Mouse (Mus musculus): ENCODE results near the gene Creg1.

Gene Creg1

DNA sequence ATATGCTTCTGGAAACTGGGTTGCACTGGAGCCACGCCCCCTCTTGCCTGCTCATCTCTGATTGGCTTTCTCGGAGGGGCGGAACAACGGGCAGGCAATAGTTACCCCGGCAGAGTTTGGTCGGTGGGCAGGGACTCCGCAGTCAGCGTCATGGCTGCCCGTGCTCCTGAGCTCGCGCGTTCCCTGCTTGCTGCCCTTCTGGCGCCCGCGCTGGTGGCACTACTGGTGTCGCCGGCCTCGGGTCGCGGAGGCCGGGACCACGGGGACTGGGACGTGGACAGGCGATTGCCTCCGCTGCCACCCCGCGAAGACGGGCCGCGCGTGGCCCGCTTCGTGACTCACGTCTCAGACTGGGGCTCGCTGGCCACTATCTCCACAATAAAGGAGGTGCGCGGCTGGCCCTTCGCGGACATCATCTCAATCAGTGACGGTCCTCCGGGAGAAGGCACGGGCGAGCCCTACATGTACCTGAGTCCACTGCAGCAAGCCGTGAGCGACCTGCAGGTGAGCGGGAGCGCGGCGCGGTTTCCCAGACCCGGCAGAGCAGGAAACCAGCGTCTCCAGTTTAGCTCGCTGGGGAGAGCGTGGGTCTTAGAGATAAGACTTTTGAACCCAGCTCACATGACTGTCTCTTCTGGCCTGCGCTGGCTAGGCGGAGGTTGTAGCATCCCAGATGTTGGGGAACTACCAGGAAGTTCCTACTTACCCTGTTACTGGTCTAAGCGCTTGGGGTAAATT lies at the start of gene Creg1:
Gene Creg1, plus strand, starts transcription at position 112 of the 738 bp plus-strand sequence.
- peak; percentile 96 for DNase-seq (ENCODE audit: low spot score)

DNA sequence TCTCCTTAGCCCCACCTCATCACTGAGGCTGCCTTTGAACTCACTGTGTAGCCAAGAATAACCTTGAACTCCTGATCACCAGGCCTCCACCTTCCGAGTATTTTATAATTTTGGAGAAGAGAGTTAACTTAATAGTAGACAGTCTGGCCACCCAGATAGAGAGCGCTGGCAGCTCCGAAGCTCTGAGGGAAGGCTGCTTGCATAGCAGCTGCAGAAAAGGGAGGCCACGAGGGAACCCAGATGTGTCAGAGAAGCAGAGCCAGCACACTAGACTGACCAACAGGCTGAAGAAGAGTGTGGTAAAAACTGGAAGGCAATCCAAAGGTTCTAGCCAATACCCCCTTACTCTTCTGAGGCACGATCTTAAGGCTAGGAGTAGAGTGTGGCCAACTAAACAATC lies 49.7 kb upstream of the Creg1 start:
- DNase-seq (ENCODE audit: low spot score) = no peak

DNA sequence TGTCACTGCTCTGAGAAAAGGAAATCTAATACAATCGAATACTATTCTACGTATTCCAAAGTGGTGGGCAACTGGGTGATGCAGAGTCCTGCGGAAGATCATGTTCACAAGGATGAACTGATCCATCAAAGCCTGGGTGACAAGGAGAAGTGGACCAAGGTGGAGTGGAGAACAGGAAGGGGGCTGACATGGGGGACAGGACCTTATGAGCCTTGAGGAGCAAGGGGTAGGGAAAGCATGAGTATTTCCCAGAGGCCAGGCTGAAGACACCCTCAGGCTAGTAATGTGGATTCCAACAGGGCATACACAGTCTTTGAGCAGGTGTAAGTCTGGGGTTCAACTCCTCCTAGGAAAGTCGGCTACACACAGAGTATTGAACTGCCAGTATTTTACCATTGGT lies 47.1 kb upstream of the Creg1 start:
- DNase-seq (ENCODE audit: low spot score) = no peak

DNA sequence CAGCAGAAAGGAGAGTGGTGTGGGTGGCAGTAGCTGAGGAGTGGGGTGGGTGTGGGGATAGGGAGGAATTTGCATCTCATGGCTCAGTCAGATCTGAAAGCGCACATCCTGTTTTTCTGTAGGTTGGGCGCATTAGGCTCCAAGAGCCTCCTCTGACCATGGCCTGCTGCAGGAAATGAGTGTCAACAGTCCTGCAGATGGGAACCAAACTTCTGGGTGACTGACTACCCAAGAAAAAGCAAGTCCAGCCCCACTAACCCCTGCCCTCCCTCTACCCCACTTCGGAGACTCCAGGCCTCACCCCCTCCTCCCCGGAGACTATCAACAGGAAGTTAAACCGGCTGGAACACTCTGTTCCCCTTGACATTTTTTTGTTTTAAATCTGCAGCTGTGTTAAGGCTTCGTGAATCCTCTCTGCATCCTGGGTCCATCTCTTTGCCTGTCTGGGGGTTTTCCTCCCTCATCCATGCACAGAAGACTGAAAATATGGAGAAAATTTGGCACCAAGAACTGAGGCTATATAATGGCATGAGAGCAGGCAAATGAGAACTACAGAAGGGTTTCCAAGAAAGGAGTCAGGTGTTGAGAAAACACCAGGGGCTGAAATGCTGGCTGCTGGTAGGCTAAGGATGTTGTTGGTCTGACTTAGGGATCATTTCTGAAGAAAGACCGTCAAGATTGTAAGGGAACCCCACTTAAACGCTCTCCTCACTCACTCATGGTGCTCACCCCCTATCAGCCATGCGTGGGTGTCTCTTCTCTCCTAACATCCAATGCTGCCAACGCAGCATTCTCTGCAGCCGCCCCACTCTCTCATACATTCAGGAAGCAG lies 45.6 kb upstream of the Creg1 start:
- DNase-seq (ENCODE audit: low spot score) = no peak

DNA sequence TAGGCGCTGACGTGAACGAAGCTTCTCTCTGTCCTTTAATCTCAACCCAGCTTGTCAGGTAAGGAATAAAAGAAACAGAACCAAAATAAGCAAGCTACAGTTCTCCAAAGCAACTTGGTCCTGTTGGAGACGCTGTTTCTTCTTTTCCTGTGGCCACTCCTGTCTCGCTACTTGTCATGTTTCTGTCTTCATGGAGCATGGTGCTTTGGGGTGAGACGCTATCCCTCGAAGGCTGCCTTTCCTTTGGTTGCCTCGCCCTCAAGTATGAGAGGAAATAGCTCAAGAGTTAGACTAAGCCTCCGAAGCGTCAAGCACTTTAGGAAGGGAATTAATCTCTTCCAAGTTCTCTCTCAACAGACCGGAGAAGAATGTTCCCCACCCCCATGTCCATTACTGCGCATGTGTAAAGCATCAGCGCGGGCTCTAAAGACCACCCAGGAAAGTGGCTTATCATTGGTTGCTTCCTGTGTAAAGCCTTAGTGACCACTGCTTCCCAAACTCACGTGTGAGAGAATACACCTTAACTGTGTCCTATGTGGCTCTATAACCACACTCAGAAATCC lies 44.9 kb upstream of the Creg1 start:
- no peak for DNase-seq (ENCODE audit: low spot score)

DNA sequence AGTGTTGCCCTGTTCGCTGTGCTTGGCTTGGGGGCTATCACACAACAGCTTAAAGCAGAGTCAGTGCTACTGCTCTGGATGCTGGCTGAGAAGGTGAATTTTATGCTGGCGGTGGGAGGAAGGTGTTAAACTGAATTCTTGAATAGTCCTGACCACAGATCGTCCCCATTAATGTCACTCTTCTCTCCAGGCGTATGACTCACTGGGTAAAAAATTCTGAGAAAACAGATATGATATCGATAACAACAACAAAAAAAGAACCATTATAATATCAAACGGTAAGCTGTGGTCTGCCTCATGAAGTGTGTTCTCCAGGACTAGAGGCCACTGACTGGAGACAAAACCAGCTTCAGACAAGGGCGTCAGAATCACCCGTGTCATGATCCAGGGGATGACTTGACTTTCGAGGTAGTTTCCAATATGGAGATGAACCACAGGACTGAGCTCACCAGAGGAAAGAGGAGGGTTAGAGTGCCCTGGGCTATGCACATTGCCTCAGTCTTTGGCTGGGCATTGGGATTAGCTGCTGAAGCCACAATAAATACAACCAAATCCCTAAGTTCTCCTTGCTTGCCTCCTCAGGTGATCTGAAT lies 40.9 kb upstream of the Creg1 start:
- DNase-seq (ENCODE audit: low spot score) = no peak

DNA sequence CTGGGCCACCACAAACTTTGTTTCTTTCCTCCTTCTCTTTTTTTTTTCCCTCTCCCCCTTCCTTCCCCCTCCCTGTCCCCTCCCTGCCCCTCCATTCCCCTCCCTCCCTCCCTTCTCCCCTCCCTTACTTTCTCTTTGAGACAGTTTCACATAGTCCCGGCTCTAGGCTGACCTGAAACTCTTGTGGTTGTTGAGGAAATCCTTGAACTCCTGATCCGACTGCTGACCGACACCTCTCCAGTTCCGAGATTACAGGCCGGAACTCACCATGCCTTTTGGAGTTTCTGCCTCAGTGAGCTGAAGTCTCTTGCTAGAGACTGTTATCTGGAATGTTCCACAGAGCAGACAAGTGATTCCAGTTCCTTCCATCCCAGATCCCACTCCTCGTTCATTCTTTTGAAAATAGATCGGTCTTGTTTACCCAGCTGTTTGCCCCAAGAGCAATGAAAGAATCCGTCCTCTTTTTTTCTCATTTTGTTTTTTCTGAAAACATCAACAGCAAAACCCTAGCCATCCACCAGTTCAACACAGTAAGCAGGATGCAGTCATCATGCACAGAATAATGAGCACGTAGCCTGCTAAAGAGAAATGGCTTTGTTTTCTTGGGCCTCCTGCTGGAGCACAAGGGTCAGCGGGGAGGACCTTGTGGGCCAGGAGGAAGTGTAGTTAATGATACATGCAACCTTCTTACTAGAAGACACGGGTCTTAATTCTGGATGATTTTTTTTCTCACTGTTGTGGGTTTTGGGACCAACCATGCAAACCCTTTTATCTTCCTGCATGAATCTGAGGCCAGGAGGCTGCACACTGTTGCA lies 39.1 kb upstream of the Creg1 start:
- peak; percentile 48 for DNase-seq (ENCODE audit: low spot score)

DNA sequence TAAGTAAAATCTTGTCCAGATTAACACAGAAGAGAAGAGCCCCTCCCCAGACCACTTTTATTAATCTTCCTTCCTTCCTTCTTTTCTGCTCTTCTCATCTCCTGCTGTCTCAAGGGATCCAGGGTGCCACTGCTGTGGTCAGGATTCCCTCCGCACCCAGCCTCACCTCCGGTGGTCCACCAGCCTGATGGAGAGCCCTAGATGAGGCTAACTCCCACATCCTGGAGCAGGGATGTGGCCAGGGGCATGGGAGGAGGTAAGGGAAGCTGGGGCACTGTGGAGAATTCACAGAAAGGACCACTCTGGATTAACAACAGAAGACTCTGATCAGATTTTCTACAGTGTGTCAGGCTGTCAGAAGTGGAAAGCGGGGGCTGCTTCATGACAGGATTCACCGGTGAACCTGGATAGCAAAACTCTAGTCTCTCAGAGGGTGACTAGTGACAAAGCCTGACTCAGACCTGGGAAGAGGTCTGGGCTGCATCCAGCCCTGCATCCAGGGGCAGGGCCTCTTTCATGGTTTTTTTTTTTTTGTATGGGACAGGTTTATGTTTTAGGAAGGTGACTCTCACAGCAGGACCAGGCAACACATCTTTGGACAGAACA lies 38.4 kb upstream of the Creg1 start:
- no peak for DNase-seq (ENCODE audit: low spot score)

DNA sequence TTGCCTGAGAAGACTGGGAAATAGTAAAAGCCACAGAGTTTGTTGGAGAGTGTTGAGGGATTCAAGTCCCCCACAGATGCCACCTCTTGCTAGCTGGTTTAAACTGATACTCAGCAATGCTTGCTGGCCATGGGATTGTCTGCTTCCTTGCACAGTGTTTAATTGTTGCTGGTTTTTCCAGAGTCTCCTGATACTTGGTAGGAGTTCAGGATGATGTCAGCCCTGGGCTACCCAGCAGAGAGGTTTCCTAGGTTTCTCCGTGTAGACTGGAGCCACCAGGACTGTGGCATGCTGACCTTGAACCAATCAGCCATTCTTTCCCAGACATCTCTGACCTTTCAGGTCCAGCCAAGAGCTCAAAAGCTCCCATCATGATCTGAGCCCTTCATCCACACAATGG lies 36.6 kb upstream of the Creg1 start:
- DNase-seq (ENCODE audit: low spot score) = no peak

DNA sequence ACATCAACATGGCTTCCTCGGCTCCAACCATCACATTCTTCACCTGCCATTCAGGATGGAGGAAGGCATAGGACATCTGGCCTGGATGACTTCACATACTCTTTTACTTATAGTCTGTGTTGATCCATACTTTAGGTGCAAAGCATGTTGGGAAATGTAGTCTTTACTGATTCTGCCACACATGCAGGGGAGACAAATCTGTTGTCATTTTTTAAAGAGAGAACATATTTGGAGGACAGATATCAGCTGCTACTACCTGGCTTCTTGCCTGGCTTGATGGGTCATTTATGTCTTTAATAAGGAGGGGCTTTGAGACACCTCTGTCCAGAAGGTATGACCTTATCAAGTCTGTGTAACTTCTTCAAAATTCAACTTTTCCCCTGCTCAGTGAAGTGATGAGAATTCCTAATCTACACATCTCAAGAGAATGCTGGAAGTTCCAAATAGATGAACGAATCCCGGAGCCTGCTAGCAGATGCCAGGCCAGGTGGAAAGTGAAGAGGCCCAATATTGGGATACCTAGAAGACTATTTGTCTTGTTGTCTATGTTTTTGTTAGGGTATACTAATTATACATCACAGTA lies 35.4 kb upstream of the Creg1 start:
- DNase-seq (ENCODE audit: low spot score) = no peak

DNA sequence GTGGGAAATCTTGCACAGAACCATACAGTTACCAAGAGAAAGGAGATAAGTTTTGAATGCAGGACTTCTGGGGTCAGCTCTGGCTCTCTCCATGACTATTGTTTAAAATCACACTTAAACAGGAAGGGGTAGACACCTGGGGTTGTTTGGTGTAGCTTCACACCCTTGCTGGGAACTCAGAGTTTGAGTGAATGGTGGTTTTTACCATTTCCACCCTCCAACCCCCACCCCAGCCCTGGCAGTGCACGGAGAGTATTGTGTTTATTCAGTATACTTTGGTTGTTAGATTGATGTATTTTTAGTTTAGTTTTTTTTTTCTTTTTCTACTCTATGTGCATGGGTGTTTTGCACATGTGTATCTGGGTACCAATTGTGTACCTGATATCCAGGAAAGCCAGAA lies 33.4 kb upstream of the Creg1 start:
- no peak for DNase-seq (ENCODE audit: low spot score)

DNA sequence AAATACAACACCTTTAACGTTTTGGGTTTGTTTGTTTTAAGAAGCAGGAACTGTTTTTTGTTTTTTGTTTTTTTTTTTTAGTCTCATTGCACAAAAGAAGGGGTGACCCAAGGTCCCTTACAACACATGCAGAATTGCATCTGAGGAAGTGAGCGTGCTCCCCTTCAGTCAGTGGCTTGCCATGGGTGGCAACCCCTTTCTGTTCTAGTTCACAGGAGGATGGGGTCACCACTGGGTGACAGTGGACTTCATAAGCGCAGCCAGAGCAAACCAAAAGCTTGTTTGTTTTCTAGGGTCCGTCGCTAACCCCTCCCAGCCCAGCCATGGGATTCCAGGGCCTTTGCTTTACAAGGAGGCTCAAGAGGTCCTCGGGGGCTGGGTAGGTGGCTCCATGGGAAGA lies 32.0 kb upstream of the Creg1 start:
- DNase-seq (ENCODE audit: low spot score) = no peak

DNA sequence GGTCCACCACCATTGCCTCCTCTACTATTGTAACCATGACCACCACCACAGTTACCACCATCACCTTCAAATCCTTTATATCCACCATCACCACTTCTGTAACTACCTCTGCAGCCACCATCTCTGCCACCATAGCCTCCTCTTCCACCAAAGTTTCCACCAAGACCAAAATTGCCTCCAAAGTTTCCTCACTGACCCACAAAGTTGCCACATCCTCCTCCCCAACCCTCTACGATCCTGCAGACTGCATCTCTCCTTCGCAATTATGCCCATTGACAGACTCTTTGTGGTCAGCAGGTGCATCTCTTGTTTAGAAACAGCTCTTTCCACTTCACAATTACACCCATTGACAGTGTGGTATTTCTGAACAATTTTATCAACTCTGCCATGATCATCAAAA lies 28.7 kb upstream of the Creg1 start:
- no peak for DNase-seq (ENCODE audit: low spot score)

DNA sequence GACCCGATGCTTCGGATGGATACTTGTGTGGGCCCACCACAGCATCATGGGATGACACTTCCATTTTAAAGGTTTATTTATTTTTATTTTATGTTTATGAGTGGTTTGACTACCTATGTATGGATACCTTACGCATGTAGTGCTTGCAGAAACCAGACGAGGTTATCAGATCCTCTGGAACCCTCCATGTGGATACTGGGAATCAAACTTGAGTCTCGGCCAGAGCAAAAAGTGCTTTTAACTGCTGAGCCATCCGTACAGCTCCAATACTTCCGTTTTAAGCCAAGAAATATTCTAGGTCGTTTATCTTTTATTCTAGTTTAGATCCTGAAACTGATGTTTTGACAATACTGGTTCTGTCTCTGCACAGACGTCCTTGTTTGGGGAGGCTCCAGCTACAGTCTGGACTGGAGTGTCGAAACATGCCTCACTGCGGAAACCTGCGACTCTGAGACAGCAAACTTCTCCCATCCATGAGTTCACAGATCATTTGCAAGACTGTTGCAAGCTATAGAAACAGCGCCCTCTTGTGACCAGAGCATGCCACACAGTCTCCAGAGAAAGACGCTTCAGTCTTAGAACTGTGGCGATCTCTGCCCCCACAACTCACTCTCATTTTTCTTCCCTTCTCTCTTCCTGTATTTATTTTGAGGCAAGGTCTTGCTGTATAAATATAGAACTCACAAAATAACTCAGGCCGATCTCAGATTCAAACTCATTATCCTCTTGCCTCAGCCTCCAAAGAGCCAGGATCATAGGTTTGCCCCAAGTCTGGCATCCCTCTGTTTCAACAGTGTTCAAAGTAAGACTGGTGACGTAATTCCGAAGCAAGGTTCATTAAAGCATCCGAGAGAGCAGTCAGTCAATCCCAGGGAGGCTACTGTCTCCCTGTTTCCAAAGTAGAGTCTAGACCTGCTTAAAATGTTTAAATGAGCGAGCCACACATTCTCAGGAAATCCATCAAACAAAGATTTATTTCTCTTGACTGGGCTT lies 27.4 kb upstream of the Creg1 start:
- DNase-seq (ENCODE audit: low spot score) = peak; percentile 97

DNA sequence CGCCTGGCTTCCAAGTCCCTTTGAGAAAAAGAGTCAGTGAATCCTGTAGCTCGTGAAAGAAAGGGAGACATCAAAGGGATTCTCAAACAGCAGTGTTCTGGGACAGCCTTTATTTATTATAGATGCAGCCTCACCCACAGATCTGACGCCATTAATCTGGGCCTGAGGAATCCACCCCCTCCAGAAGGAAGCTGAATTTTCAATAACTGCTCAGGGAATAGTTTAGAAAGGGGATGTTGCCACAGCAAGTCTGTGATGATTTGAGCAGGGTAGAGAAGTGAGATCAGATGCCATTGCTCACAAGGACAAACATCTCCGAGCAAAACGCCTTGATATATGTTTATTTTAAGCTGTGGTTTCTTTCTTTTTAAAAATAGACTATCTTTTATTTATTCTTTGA lies 26.1 kb upstream of the Creg1 start:
- no peak for DNase-seq (ENCODE audit: low spot score)

DNA sequence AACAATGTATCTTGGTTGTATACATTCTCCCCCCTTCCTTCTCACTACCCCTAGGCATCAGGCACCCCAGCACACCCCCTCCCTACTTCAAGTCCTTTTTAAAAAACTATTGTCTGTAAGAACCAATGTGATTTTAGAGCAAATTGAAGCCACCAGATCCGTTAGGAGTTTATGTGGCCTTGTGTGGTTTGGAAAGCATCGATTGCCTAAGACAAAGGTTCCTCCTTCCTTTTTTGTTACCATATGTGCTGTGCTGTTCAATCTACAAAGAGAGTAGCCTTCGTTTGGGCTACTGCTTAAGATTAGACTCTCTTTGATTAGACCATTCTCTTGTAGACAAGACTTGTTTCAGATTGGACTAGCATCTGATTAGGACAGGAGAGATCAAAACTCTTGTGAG lies 25.7 kb upstream of the Creg1 start:
- no peak for DNase-seq (ENCODE audit: low spot score)

DNA sequence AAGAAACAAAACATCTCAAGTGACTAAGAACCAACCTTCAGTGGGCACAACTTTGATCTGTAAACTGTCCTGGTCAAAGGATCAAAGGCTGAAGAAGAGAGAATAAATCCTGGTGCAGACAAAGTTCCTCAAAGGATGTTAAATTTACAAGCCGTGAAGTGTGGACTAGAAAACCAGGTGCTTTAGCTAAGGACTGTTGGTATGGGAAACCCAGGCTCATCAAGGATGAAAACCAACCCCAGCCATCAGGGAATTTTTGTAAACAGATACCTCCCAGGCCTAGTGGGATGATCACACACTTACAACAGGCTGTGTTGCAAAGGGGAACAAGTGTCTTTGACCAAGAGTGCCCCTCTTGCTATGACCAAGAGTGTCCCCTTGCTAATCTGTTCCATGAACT lies 24.6 kb upstream of the Creg1 start:
- no peak for DNase-seq (ENCODE audit: low spot score)

DNA sequence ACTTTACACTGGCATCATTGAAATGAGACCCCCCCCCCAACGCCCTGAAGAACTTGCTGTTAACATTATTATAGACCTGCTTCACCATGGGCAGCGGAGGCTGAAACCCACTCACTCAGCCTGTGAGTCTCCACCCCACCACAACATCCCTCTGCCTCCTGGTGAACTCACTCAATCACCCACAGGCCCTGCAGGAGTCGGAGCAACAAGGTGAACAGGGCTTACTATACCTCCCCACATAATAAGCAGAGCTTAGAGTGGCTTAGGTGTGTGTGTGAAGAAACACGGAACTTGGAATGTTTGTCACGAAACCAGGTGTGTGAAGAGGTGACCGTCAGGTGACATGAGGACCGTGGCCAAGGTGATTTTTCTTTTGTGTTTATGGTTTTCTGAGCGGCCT lies 21.6 kb upstream of the Creg1 start:
- DNase-seq (ENCODE audit: low spot score) = no peak

DNA sequence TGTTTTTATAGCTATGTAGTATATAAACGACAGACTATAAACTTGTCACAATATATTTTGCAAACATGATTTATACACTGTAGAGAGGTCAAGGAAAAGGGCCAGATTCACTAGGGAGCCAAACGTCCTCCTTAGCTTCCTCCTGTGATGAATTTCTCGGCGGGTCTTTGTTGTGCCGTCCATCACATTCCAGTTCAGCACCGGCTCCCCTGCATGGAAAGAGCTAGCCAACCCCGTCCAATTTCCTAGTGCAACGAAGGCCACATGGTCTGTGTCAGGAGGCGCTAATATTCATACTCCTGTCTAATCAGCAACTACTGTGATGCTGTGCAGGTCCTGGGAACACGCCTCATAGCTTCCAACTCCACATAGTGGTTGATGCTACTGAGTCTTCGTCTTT lies 15.5 kb upstream of the Creg1 start:
- peak; percentile 57 for DNase-seq (ENCODE audit: low spot score)

DNA sequence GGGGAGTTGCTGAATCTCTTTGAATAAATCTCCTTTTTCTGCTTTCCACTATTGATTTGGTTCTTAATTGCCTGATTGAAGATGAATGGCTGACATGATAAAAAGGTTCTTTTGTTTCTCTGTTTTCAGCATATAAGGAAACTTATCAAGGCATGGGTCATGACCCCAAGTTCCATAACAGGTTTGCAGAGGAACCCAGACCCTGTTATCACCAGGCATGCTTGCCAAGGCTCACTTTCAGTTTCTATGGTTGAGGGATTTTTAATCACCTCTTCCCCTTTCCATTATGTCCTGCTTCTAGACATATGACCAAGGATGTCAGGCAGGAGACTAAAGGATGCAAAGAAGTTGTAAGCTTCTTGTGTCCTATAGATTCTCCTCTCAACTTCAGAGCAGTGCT lies 12.4 kb upstream of the Creg1 start:
- DNase-seq (ENCODE audit: low spot score) = no peak

Measured in embryo, embryonic 10.5 days (tissue).